Mouse (Mus musculus) left cerebral cortex, adult 2 months (tissue): ENCODE measurements at regions not wholly inside any gene's neighbourhood (a gene's known extent, or its start where the extent isn't known, plus 50 kb on each side); places are given as distances from the start of the nearest gene placed in this dataset.

ENCODE experiments used
- DNase-seq, 2 experiments: peaks; one replicate each; pipeline ENCODE4 v3.0.0; 2021 to 2022; ENCODE audit warnings: low spot score in 2 of 2, mixed read lengths in 1 of 2; ENCODE audit errors: extremely low spot score in 1 of 2
- H3K27ac ChIP-seq: fragments of 200-600 bp; 2 replicates; pipeline ENCODE4 v1.8.1; 2022
- H3K4me3 ChIP-seq: fragments of 200-600 bp; 2 replicates; pipeline ENCODE4 v1.8.1; 2022
- CTCF ChIP-seq: fragments of 200-600 bp; IDR thresholded peaks from 2 replicates; pipeline ENCODE4 v1.8.1; 2022; ENCODE audit warnings: antibody characterized with exemption, mild to moderate bottlenecking, moderate library complexity
- intact Hi-C: fragments of 180-260 bp; cut with DNase I; formaldehyde crosslinking; loops from one replicate; pipeline ENCODE4 v1.15.1; 2025

DNA sequence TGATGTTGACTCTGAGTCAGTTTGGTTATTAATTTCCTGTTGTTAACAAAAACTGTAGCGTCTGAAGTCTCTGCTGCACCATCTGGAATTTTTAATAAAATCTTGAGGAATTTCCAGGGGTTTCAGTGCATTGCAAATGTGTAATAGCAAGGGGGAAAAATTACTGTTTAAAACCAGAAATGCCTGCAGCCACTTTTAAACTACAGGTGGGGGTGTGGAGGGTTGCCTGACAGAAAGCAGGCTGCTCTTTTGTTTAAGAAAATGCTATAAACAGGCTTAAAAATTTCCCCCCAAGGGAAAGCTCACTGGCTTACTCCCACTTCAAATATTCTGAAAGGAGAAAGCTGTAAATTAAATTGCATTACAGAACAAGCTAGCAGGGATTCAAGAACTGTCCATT lies 71.8 kb upstream of the Gjb5 start:
- no peak overlapping the region for H3K27ac ChIP-seq
- no peak overlapping the region for H3K4me3 ChIP-seq
- TF ChIP-seq CTCF: no peak
- intact Hi-C loops: no loop called here
- DNase-seq: no peak

DNA sequence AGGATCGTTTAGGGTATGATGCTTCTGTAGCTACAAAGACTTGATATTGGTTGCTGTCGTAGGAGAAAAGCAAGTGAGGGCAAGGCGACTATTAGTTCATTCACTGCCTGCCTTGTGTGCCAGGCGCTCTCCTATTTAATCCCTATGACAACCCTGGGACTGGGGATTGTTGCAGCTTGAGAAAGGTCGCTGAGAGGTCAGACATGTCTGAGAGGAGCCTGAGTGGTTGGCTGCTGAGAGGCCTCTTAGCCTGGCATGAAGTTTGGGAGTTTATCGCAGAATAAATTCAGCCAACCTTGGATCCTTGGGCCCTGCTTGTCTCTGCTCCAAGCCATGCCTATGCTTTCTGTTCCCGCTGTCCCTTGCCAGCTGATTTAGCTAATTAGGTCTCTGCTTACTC lies 65.9 kb upstream of the Gjb5 start:
- Histone ChIP-seq H3K27ac (no peak overlapping the region), H3K4me3 (no peak overlapping the region)
- no peak for DNase-seq
- intact Hi-C loops: no loop called here
- TF ChIP-seq CTCF: no peak

DNA sequence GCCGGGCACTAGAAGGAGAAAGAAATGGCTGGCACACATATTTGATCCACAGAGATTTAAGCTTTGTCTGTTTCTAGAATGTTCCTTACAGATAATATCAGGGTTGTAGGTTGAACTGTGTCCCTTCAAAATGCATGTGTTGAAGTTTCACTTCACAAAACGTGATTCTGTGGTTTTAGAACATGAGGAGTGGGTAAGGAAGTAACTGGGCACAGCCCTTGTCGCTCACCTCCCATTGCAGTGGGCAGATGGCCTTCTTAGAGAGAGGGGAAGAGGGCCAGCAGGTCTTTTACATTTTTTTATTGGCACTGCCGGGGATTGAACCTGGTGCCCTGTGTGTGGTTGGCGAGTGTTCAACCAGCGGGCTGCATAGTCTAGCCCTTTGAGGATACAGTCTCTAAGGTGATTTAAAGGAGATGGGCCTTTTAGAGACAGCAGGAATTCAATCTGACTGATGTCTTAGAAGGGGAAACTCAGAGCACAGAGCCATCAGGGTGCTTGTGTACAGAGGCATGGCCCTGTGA lies 64.0 kb upstream of the Gjb5 start:
- H3K4me3 ChIP-seq: no peak overlapping the region
- intact Hi-C loops: no loop called here

DNA sequence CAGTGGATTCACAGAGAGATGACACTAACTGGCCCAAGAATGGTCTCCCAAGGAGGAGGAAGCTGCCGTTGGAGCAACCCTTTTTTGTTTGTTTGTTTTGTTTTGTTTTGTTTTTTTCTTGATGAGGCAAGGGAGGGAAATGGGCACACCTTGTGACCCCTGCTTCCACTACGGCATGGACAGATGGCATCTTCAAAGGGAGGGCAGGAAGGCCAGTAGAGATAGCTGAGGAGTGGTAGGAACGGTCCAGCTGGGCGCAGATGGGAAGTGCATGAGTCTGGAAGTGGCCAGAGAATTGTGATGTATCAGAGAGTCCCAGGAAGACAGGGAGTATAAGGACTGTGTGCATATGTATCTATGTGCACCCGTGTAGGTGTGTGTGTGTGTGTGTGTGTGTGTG lies 63.1 kb upstream of the Gjb5 start:
- Histone ChIP-seq H3K4me3 (no peak overlapping the region), H3K27ac (no peak overlapping the region)
- DNase-seq: no peak
- TF ChIP-seq CTCF: no peak
- intact Hi-C loops: no loop called here

More for the DNA sequence above, 64.0 kb upstream of the Gjb5 start:
- no peak overlapping the region for H3K27ac ChIP-seq
- no peak for TF ChIP-seq CTCF
- no peak for DNase-seq

- Histone ChIP-seq H3K27ac (no peak overlapping the region), H3K4me3 (no peak overlapping the region)
- DNase-seq: no peak
- intact Hi-C loops: no loop called here
- TF ChIP-seq CTCF: no peak
These were observed 61.8 kb upstream of the Gjb5 start for GRCm38 (mm10) chr4:127419786-127420120.

- intact Hi-C loops: no loop called here
- Histone ChIP-seq H3K27ac (no peak overlapping the region), H3K4me3 (no peak overlapping the region)
- TF ChIP-seq CTCF: no peak
- no peak for DNase-seq
These were observed 61.2 kb upstream of the Gjb5 start for GRCm38 (mm10) chr4:127419062-127419785.

GRCm38 (mm10) chr4:127416906-127417305 lies 58.9 kb upstream of the Gjb5 start:
- Histone ChIP-seq H3K4me3 (no peak overlapping the region), H3K27ac (no peak overlapping the region)
- no peak for DNase-seq
- intact Hi-C loops: no loop called here
- no peak for TF ChIP-seq CTCF

DNA sequence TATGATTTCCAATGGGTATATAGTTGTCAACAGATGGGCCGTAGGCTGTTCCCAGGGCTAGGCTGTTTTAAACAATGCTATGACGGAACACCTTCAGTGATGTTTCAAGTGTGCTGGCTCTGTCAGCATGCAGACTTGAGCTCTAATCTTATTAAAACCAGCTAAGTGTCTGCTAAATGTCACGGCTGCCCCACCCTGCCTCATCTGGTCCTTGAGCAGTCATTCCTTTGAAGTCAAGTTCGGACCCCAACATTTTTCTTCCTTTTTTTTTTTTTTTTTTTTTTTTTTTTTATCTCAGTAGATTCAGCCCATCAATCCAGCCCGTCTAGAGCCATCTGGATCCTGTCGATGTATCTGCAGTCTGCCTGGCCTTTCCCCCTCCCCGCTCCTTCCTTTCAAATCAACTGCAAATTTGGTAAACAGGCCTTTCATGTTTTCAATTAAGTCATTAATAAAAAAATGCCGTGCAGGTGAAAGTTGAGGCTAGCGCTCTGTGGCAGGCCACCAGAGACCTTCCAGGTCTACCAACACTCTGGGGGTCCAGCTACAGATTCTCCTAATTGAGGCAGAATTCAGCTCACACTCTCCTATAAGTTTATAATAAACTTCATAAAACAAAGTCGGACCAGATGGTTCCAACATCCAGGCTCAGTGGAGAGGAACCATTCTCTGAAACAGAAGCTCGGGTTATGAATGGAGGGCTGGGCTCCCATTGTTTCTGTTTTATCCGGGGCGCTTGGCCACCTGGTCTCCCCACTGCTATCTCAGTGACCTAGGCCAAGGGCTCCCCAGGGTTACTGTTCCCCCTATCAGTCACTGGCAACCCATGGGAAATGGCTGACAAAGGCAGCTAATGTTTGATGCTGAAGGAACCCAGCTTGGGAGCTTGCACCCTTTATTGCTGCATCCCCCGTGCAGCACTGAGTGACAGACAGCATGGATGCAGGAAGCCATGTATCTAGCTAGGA lies 56.3 kb upstream of the Gjb5 start:
- no peak overlapping the region for H3K27ac ChIP-seq
- H3K4me3 ChIP-seq: no peak overlapping the region
- intact Hi-C loops: no loop called here
- TF ChIP-seq CTCF: no peak
- no peak for DNase-seq
